Mouse (Mus musculus) stomach, postnatal 0 days (tissue): ENCODE results near the gene Tmem176b.

Experiments
- CTCF ChIP-seq: IDR thresholded peaks from 2 replicates; pipeline ENCODE4 v1.5.1; 2016; ENCODE audit warnings: antibody characterized with exemption, low read depth, mild to moderate bottlenecking, moderate library complexity
- EP300 ChIP-seq: optimal IDR thresholded peaks from 2 replicates; pipeline ENCODE3; 2016; ENCODE audit warnings: antibody characterized with exemption

DNA sequence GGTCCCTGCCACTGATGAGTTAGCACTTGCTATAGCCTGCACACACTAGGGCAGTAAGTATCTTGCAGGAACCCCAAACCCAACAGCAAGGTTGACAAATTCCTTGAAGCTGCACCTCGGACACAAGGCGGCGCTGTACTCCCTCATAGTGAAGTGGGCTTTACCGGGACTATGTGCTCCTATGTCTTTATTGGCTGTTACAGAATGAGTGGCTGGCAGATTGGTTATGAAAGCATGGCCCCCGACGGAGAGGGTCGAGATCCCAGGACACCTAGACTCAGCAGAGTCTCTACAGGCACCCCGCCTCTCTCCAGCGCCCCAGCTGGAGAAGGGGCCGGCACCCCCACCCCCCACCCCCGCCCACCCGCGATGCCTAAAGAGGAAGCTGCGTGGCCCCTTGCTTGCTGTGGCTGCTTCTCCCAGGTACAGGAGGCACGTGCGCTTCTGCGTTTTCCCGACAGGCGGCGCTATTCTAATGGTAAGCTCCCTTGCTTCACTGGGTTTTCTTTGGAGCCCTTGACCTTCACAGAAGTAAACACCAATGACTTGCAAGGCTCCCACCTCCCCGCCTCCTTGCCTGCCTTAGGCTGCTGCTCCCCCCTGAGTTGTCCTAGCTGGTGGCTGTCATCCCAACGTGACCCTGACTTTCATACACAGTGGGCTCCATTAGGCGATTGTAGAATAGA lies 19.0 kb upstream of the Tmem176b start:
- TF ChIP-seq CTCF (peak; percentile 83), EP300 (no peak)
